Mouse (Mus musculus) MEL (cell line): Measurements from ENCODE around the gene Col8a1.

Experiments
- BHLHE40 ChIP-seq: IDR thresholded peaks from 2 replicates; pipeline ENCODE4 v1.6.1; 2012; ENCODE audit warnings: low read depth, mild to moderate bottlenecking, inconsistent platforms, low read length, improper control_type of control experiment, borderline replicate concordance
- CHD1 ChIP-seq: IDR thresholded peaks from 2 replicates; pipeline ENCODE4 v1.6.1; 2012; ENCODE audit warnings: low read depth, mild to moderate bottlenecking, inconsistent platforms, low read length, improper control_type of control experiment
- CTCF ChIP-seq, 3 experiments: IDR thresholded peaks in 2 of 3; conservative IDR thresholded peaks in 1 of 3; 2 replicates each; pipeline ENCODE4 v1.5.1; 2011 to 2012; ENCODE audit warnings: low read length in 3 of 3, low read depth in 2 of 3, mild to moderate bottlenecking in 2 of 3, improper control_type of control experiment in 1 of 3, inconsistent platforms in 1 of 3, mixed read lengths in 1 of 3, moderate library complexity in 1 of 3; ENCODE audit not compliant: control insufficient read depth in 1 of 3, insufficient read depth in 1 of 3, poor library complexity in 1 of 3, severe bottlenecking in 1 of 3
- EP300 ChIP-seq, 2 experiments: IDR thresholded peaks; 2 replicates each; pipeline ENCODE4 v1.6.1; 2011; ENCODE audit warnings: improper control_type of control experiment in 2 of 2, low read length in 2 of 2, low read depth in 1 of 2, mild to moderate bottlenecking in 1 of 2
- GATA1 ChIP-seq: IDR thresholded peaks from 2 replicates; pipeline ENCODE4 v1.6.1; 2011; ENCODE audit warnings: low read depth, low read length, improper control_type of control experiment
- MAX ChIP-seq: IDR thresholded peaks from 2 replicates; pipeline ENCODE4 v1.6.1; 2011; ENCODE audit warnings: low read length, improper control_type of control experiment
- POLR2A ChIP-seq, 2 experiments: IDR thresholded peaks; 2 replicates each; pipeline ENCODE4 v1.6.1; 2011 to 2012; ENCODE audit warnings: low read length in 2 of 2, mild to moderate bottlenecking in 2 of 2, control low read depth in 1 of 2, improper control_type of control experiment in 1 of 2, low read depth in 1 of 2, moderate library complexity in 1 of 2; ENCODE audit not compliant: control insufficient read depth in 1 of 2, insufficient read depth in 1 of 2, poor library complexity in 1 of 2
- RAD21 ChIP-seq: IDR thresholded peaks from 2 replicates; pipeline ENCODE4 v1.6.1; 2011; ENCODE audit warnings: mild to moderate bottlenecking, low read depth, low read length, improper control_type of control experiment
- USF1 ChIP-seq: IDR thresholded peaks from 2 replicates; pipeline ENCODE4 v1.6.1; 2014; ENCODE audit warnings: low read depth, mild to moderate bottlenecking, inconsistent platforms, low read length, improper control_type of control experiment, moderate library complexity

DNA sequence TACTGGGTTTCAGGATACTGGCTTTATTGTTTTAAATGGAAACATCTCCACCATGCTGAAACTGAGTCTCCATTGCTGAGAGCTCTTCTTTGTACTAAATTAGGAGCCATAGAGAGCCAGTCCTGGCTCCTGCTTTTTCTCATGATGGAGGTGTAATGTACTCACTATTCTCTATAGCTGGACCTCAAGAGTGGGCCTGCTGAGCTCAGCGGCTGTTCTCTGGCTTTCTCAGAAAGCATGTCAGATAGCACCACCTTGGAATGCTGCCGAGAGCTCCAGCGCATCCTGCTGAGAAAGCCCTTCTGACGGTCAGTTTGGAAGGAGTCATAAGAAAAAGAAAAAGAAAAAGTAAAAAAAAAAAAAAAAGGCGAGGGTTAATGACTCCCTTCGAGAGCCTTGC is 41.8 kb upstream of the Col8a1 start:
- TF ChIP-seq USF1 (no peak), POLR2A (IDR thresholded peaks at IDR 0.05; ENCODE audit: control insufficient read depth in 1 of 2, insufficient read depth in 1 of 2, low read depth in 1 of 2, low read length in 2 of 2, poor library complexity in 1 of 2) (no peak), GATA1 (no peak), CTCF (IDR thresholded peaks at IDR 0.05 in 2 of 3, conservative IDR thresholded peaks at IDR 0.05 in 1 of 3; ENCODE audit: control insufficient read depth in 1 of 3, insufficient read depth in 1 of 3, low read depth in 2 of 3, low read length in 3 of 3, poor library complexity in 1 of 3, severe bottlenecking in 1 of 3) (no peak), EP300 (IDR thresholded peaks at IDR 0.05; ENCODE audit: low read depth in 1 of 2, low read length in 2 of 2) (no peak), CHD1 (no peak), MAX (no peak), BHLHE40 (no peak), RAD21 (no peak)
